Mouse (Mus musculus) hindbrain, embryonic 12.5 days (tissue): ENCODE results near the gene Metrnl. TPM values are rescaled to one million over a fixed set of nuclear protein-coding genes. Genes with fewer than 3 reads are reported as not detected.

ENCODE experiments used
- ATAC-seq: fragments of 200-750 bp; cut with Nextera tagmentation; 2 replicates; pipeline ENCODE4 v1.8.0; 2017; ENCODE audit warnings: moderate TSS enrichment; ENCODE audit not compliant: low FRiP score
- H3K27ac ChIP-seq: fragments of 300-500 bp; sonication (generic); 2 replicates; pipeline ENCODE4 v1.5.1; 2016; ENCODE audit warnings: mild to moderate bottlenecking
- H3K27me3 ChIP-seq: fragments of 300-500 bp; sonication (generic); 2 replicates; pipeline ENCODE4 v1.6.1; 2016; ENCODE audit warnings: mild to moderate bottlenecking
- H3K36me3 ChIP-seq: fragments of 300-500 bp; sonication (generic); 2 replicates; pipeline ENCODE4 v1.6.1; 2016; ENCODE audit warnings: mild to moderate bottlenecking
- H3K4me1 ChIP-seq: fragments of 300-500 bp; sonication (generic); 2 replicates; pipeline ENCODE4 v1.6.1; 2016
- H3K4me2 ChIP-seq: fragments of 300-500 bp; sonication (generic); replicated peaks from 2 replicates; pipeline ENCODE4 v1.6.1; 2016; ENCODE audit warnings: mild to moderate bottlenecking
- H3K4me3 ChIP-seq: fragments of 300-500 bp; sonication (generic); 2 replicates; pipeline ENCODE4 v1.5.1; 2016; ENCODE audit warnings: mild to moderate bottlenecking
- H3K9ac ChIP-seq: fragments of 300-500 bp; sonication (generic); 2 replicates; pipeline ENCODE4 v1.6.1; 2016; ENCODE audit warnings: mild to moderate bottlenecking, moderate library complexity
- H3K9me3 ChIP-seq: fragments of 300-500 bp; sonication (generic); replicated peaks from 2 replicates; pipeline ENCODE4 v1.6.1; 2016; ENCODE audit warnings: mild to moderate bottlenecking
- WGBS: fragments of 180-500 bp; shearing (Covaris S2); methylation state at CpG from one replicate; pipeline ENCODE4 v1.1.7; 2016; 5-methylcytosine and 5-hydroxymethylcytosine counted together
- polyA plus RNA-seq: library from polyadenylated mRNA; unstranded; fragments of >200 nt; fragmentation: Nextera tagmentation; extraction: Ambion mirVana; gene quantifications from 2 replicates; pipeline ENCODE4 v1.2.1, GENCODE M21; 2016

Gene Metrnl
- polyA plus RNA-seq, 1 experiment from 2014 or later = 26.1 TPM

- Histone ChIP-seq H3K4me1 (no peaks in the 10 kb centered on the region), H3K4me2 (no peak overlapping the region), H3K9ac (no peak overlapping the region), H3K9me3 (no peaks in the 10 kb centered on the region), H3K4me3 (no peak overlapping the region), H3K27ac (no peak overlapping the region), H3K36me3 (no peaks in the 10 kb centered on the region), H3K27me3 (no peaks in the 10 kb centered on the region)
- 86% methylated on average over 2 of the region's 2 CpGs for WGBS
- no peak for ATAC-seq
Observed at GRCm38 (mm10) chr11:121713569-121713968, 12.2 kb downstream of the Metrnl start.

GRCm38 (mm10) chr11:121714745-121715485, 13.6 kb downstream of the Metrnl start:
- H3K4me3 ChIP-seq = no peak overlapping the region
- no peak overlapping the region for H3K4me2 ChIP-seq
- H3K9ac ChIP-seq = no peak overlapping the region
- no peak for ATAC-seq
- no peaks in the 10 kb centered on the region for H3K36me3 ChIP-seq
- H3K27ac ChIP-seq = no peak overlapping the region
- no peaks in the 10 kb centered on the region for H3K27me3 ChIP-seq
- no peaks in the 10 kb centered on the region for H3K9me3 ChIP-seq
- H3K4me1 ChIP-seq = no peaks in the 10 kb centered on the region
- WGBS = 85% methylated on average over 2 of the region's 2 CpGs

- 59% methylated on average over 6 of the region's 6 CpGs for WGBS
- H3K27ac ChIP-seq = no peak overlapping the region
- no peak for ATAC-seq
Observed at GRCm38 (mm10) chr11:121717724-121718123, 16.4 kb downstream of the Metrnl start.

GRCm38 (mm10) chr11:121720752-121721151, 19.4 kb downstream of the Metrnl start:
- 85% methylated on average over 3 of the region's 3 CpGs for WGBS
- no peak for ATAC-seq
- Histone ChIP-seq H3K27ac (no peak overlapping the region), H3K4me1 (no peaks in the 10 kb centered on the region), H3K4me3 (no peak overlapping the region), H3K4me2 (no peak overlapping the region), H3K9me3 (no peaks in the 10 kb centered on the region), H3K27me3 (no peaks in the 10 kb centered on the region), H3K36me3 (no peaks in the 10 kb centered on the region), H3K9ac (no peak overlapping the region)

More at GRCm38 (mm10) chr11:121717724-121718123, 16.4 kb downstream of the Metrnl start:
- H3K9me3 ChIP-seq = no peaks in the 10 kb centered on the region
- no peaks in the 10 kb centered on the region for H3K4me1 ChIP-seq
- H3K27me3 ChIP-seq = no peaks in the 10 kb centered on the region
- H3K9ac ChIP-seq = no peak overlapping the region
- no peak overlapping the region for H3K4me3 ChIP-seq
- H3K4me2 ChIP-seq = no peak overlapping the region
- no peaks in the 10 kb centered on the region for H3K36me3 ChIP-seq

GRCm38 (mm10) chr11:121722434-121722833, 21.1 kb downstream of the Metrnl start:
- no peak overlapping the region for H3K9ac ChIP-seq
- no peaks in the 10 kb centered on the region for H3K27me3 ChIP-seq
- H3K36me3 ChIP-seq = no peaks in the 10 kb centered on the region
- no peaks in the 10 kb centered on the region for H3K4me1 ChIP-seq
- no peak overlapping the region for H3K27ac ChIP-seq
- H3K4me3 ChIP-seq = no peak overlapping the region
- no peak overlapping the region for H3K4me2 ChIP-seq
- no peak for ATAC-seq
- no peaks in the 10 kb centered on the region for H3K9me3 ChIP-seq
- 73% methylated on average over 2 of the region's 2 CpGs for WGBS

GRCm38 (mm10) chr11:121726625-121727024, 25.3 kb downstream of the Metrnl start:
- Histone ChIP-seq H3K9ac (no peak overlapping the region), H3K36me3 (no peaks in the 10 kb centered on the region), H3K4me3 (no peak overlapping the region), H3K4me1 (no peaks in the 10 kb centered on the region), H3K4me2 (no peak overlapping the region), H3K9me3 (no peaks in the 10 kb centered on the region), H3K27ac (no peak overlapping the region), H3K27me3 (no peaks in the 10 kb centered on the region)
- WGBS = 86% methylated on average over 2 of the region's 2 CpGs
- ATAC-seq = no peak

- no peak overlapping the region for H3K27ac ChIP-seq
- no peaks in the 10 kb centered on the region for H3K27me3 ChIP-seq
- no peak overlapping the region for H3K4me2 ChIP-seq
- H3K9me3 ChIP-seq = no peaks in the 10 kb centered on the region
- WGBS = 74% methylated on average over 1 of the region's 1 CpGs
- no peaks in the 10 kb centered on the region for H3K36me3 ChIP-seq
- no peak overlapping the region for H3K4me3 ChIP-seq
- peaks cover 13% of the 10 kb centered on the region for H3K4me1 ChIP-seq
- ATAC-seq = no peak
- H3K9ac ChIP-seq = no peak overlapping the region
Observed at GRCm38 (mm10) chr11:121734184-121734583, 32.8 kb downstream of the Metrnl start.

GRCm38 (mm10) chr11:121734892-121735291, 33.5 kb downstream of the Metrnl start:
- no peak overlapping the region for H3K4me3 ChIP-seq
- no peaks in the 10 kb centered on the region for H3K9me3 ChIP-seq
- H3K27me3 ChIP-seq = no peaks in the 10 kb centered on the region
- no peak overlapping the region for H3K9ac ChIP-seq
- 18% methylated on average over 1 of the region's 1 CpGs for WGBS
- H3K4me1 ChIP-seq = peaks cover 14% of the 10 kb centered on the region
- no peak overlapping the region for H3K27ac ChIP-seq
- no peaks in the 10 kb centered on the region for H3K36me3 ChIP-seq
- H3K4me2 ChIP-seq = no peak overlapping the region
- ATAC-seq = no peak

- Histone ChIP-seq H3K27ac (no peak overlapping the region), H3K4me1 (peaks cover 14% of the 10 kb centered on the region), H3K36me3 (no peaks in the 10 kb centered on the region), H3K4me2 (no peak overlapping the region), H3K4me3 (no peak overlapping the region), H3K27me3 (no peaks in the 10 kb centered on the region), H3K9ac (no peak overlapping the region), H3K9me3 (no peaks in the 10 kb centered on the region)
- ATAC-seq = no peak
- WGBS = 30% methylated on average over 3 of the region's 3 CpGs
Observed at GRCm38 (mm10) chr11:121738616-121739015, 37.3 kb downstream of the Metrnl start.

GRCm38 (mm10) chr11:121740906-121741305, 39.6 kb downstream of the Metrnl start:
- H3K36me3 ChIP-seq = no peaks in the 10 kb centered on the region
- WGBS = 80% methylated on average over 1 of the region's 1 CpGs
- H3K27me3 ChIP-seq = no peaks in the 10 kb centered on the region
- no peaks in the 10 kb centered on the region for H3K9me3 ChIP-seq
- H3K27ac ChIP-seq = no peak overlapping the region
- H3K4me2 ChIP-seq = no peak overlapping the region
- H3K4me3 ChIP-seq = no peak overlapping the region
- H3K9ac ChIP-seq = no peak overlapping the region
- ATAC-seq = no peak
- H3K4me1 ChIP-seq = 0 out of 2 replicates have a peak, but pooled peaks cover 8% of the 10 kb centered on the region

GRCm38 (mm10) chr11:121741433-121741832, 40.1 kb downstream of the Metrnl start:
- no peaks in the 10 kb centered on the region for H3K36me3 ChIP-seq
- 65% methylated on average over 1 of the region's 1 CpGs for WGBS
- no peak for ATAC-seq
- H3K4me3 ChIP-seq = no peak overlapping the region
- H3K9ac ChIP-seq = no peak overlapping the region
- H3K27ac ChIP-seq = no peak overlapping the region
- 0 out of 2 replicates have a peak, but pooled peaks cover 8% of the 10 kb centered on the region for H3K4me1 ChIP-seq
- no peak overlapping the region for H3K4me2 ChIP-seq
- no peaks in the 10 kb centered on the region for H3K9me3 ChIP-seq
- H3K27me3 ChIP-seq = no peaks in the 10 kb centered on the region

GRCm38 (mm10) chr11:121743113-121743512, 41.8 kb downstream of the Metrnl start:
- no peak for ATAC-seq
- H3K4me2 ChIP-seq = no peak overlapping the region
- no peaks in the 10 kb centered on the region for H3K27me3 ChIP-seq
- WGBS = 83% methylated on average over 1 of the region's 1 CpGs
- no peaks in the 10 kb centered on the region for H3K9me3 ChIP-seq
- H3K27ac ChIP-seq = no peak overlapping the region
- no peak overlapping the region for H3K4me3 ChIP-seq
- no peaks in the 10 kb centered on the region for H3K36me3 ChIP-seq
- 0 out of 2 replicates have a peak, but pooled peaks cover 8% of the 10 kb centered on the region for H3K4me1 ChIP-seq
- H3K9ac ChIP-seq = no peak overlapping the region
